Mouse (Mus musculus) testis, adult 2 months (tissue): ENCODE measurements around the gene Zfp235.

Experiments
- CTCF ChIP-seq: fragments of 200-500 bp; IDR thresholded peaks from 2 replicates; pipeline ENCODE4 v1.5.1; 2012; ENCODE audit warnings: low read depth, mild to moderate bottlenecking, inconsistent platforms, low read length, moderate library complexity; ENCODE audit not compliant: control insufficient read depth, insufficient read depth, insufficient replicate concordance
- POLR2A ChIP-seq: fragments of 200-500 bp; IDR thresholded peaks from 2 replicates; pipeline ENCODE4 v1.6.1; 2012; ENCODE audit warnings: low read depth, mild to moderate bottlenecking, inconsistent platforms, low read length, moderate library complexity; ENCODE audit not compliant: control insufficient read depth

DNA sequence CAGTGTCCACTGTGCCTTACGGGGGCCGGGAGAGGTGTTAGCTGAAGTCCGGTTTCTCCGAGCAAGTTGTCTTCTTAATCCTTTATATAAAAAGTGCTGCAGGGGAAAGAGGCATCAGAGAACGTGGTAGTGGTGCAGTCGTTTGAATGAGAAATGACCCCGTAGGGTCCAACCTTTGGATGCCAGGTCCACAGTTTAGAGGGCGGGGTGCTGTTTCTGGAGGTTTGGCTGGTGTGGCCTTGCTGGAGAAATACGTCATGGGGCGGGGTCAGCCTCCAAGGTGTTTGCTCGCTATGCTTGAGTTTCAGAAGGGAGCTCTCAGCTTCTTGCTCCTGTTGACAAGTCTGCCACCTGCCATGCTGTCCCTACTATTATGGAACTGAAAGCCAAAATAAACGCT, 21.0 kb upstream of the Zfp235 start:
- TF ChIP-seq CTCF: no peak
- no peak for TF ChIP-seq POLR2A
